In genomic region chr11:53085367-53085766, GRCm38 (mm10) we compare ENCODE assay signal across 8 mouse cellular contexts.
DNase-seq lines count a peak whose midpoint lies in the region; ATAC-seq and TF ChIP-seq lines count a peak whose summit lies in the region.

No protein-coding gene starts in this region.

- no peak for TF ChIP-seq POLR2A in heart, adult 2 months (IDR thresholded peaks at IDR 0.05; ENCODE audit: insufficient read depth, low read depth, low read length)

- H3K4me2 ChIP-seq in lung, embryonic 14.5 days, result no peak overlapping the region
- no peak overlapping the region for H3K4me2 ChIP-seq in midbrain, embryonic 15.5 days

- WGBS in heart, adult 2 months, result 52% methylated on average over 6 of the region's 6 CpGs
- 64% methylated on average over 6 of the region's 6 CpGs for WGBS in lung, embryonic 14.5 days
- WGBS in midbrain, embryonic 15.5 days, result 75% methylated on average over 6 of the region's 6 CpGs

- TF ChIP-seq CTCF in heart, adult 2 months (IDR thresholded peaks at IDR 0.05), result peak; percentile 22; the same call in 1 of the 2 replicates
- TF ChIP-seq CTCF in lung, embryonic 14.5 days (IDR thresholded peaks at IDR 0.05; ENCODE audit: low read depth), result peak; percentile 36

- H3K4me1 ChIP-seq in heart, adult 2 months (ENCODE audit: control insufficient read depth, insufficient read depth, low read length), result no peaks in the 10 kb centered on the region
- peaks cover 5% of the 10 kb centered on the region; the same call in 1 of the 2 replicates for H3K4me1 ChIP-seq in lung, embryonic 14.5 days (ENCODE audit: insufficient read depth)
- no peaks in the 10 kb centered on the region for H3K4me1 ChIP-seq in midbrain, embryonic 15.5 days

- H3K79me2 ChIP-seq in heart, adult 2 months (replicated peaks; ENCODE audit: control insufficient read depth, insufficient read depth, low read length), result no peaks in the 10 kb centered on the region

- H3K9ac ChIP-seq in heart, adult 2 months (ENCODE audit: low read depth, low read length), result no peak overlapping the region
- no peak overlapping the region for H3K9ac ChIP-seq in lung, embryonic 14.5 days
- H3K9ac ChIP-seq in midbrain, embryonic 15.5 days, result no peak overlapping the region

- no peak for TF ChIP-seq EP300 in heart, adult 2 months (IDR thresholded peaks at IDR 0.05; ENCODE audit: insufficient read depth, low read depth, low read length)

- no peak overlapping the region for H3K4me3 ChIP-seq in heart, adult 2 months
- no peak overlapping the region for H3K4me3 ChIP-seq in lung, embryonic 14.5 days (ENCODE audit: low read depth, low read length)
- H3K4me3 ChIP-seq in midbrain, embryonic 15.5 days, result no peak overlapping the region

- intact Hi-C loops in heart, adult 2 months (cut with DNase I), result no loop called here
- intact Hi-C loops in left cerebral cortex, postnatal 36 days (cut with DNase I), result no loop called here

- DNase-seq in heart, adult 2 months, result no peak
- DNase-seq in heart, adult 9 months (ENCODE audit: low spot score in 2 of 2), result no peak
- peak; percentile 28 for DNase-seq in urinary bladder, postnatal 14 days (ENCODE audit: low spot score)
- DNase-seq in urinary bladder, postnatal 4 days (ENCODE audit: low spot score in 2 of 2), result no peak
- DNase-seq in lung, embryonic 14.5 days, result peak; percentile 47
- peak; percentile 68 to 70 for DNase-seq in thymus, postnatal 36 days
- no peak for DNase-seq in left cerebral cortex, postnatal 36 days (ENCODE audit: low spot score in 2 of 2)

- no peaks in the 10 kb centered on the region for H3K27me3 ChIP-seq in heart, adult 2 months (ENCODE audit: control insufficient read depth, insufficient read depth, low read length)
- H3K27me3 ChIP-seq in lung, embryonic 14.5 days (ENCODE audit: insufficient read depth, low read length), result no peaks in the 10 kb centered on the region
- no peaks in the 10 kb centered on the region for H3K27me3 ChIP-seq in midbrain, embryonic 15.5 days (replicated peaks)

- H3K36me3 ChIP-seq in heart, adult 2 months (ENCODE audit: control insufficient read depth, insufficient read depth, low read length), result no peaks in the 10 kb centered on the region
- no peaks in the 10 kb centered on the region for H3K36me3 ChIP-seq in lung, embryonic 14.5 days (ENCODE audit: insufficient read depth)
- no peaks in the 10 kb centered on the region for H3K36me3 ChIP-seq in midbrain, embryonic 15.5 days (replicated peaks)

- H3K27ac ChIP-seq in heart, adult 2 months, result no peak overlapping the region
- H3K27ac ChIP-seq in lung, embryonic 14.5 days (ENCODE audit: low read depth), result no peak overlapping the region
- no peak overlapping the region for H3K27ac ChIP-seq in midbrain, embryonic 15.5 days

- no peaks in the 10 kb centered on the region for H3K9me3 ChIP-seq in lung, embryonic 14.5 days (ENCODE audit: low read depth, low read length)
- H3K9me3 ChIP-seq in midbrain, embryonic 15.5 days, result no peaks in the 10 kb centered on the region

- ATAC-seq in lung, embryonic 14.5 days (ENCODE audit: insufficient read depth), result no peak
- ATAC-seq in midbrain, embryonic 15.5 days (replicated peaks), result no peak

Comparison
In these comparisons a context has a peak if more than half of its experiments do, and no peak if none do; other contexts are left out.
1. DNase-seq: peak in urinary bladder, postnatal 14 days (single experiment), lung, embryonic 14.5 days (single experiment) and thymus, postnatal 36 days (2 of 2); none in heart, adult 2 months (0 of 2), heart, adult 9 months (0 of 2), urinary bladder, postnatal 4 days (0 of 2) and left cerebral cortex, postnatal 36 days (0 of 2).